Mouse (Mus musculus) limb, embryonic 11.5 days (tissue): ENCODE results near the gene Tor1b. TPM values are rescaled to one million over a fixed set of nuclear protein-coding genes. Genes with fewer than 3 reads are reported as not detected.

Experiments used
- ATAC-seq: fragments of 200-750 bp; cut with Nextera tagmentation; 2 replicates; pipeline ENCODE4 v1.8.0; 2017; ENCODE audit warnings: low read depth; ENCODE audit not compliant: insufficient number of reproducible peaks, low FRiP score, low TSS enrichment
- DNase-seq: peaks from one replicate; pipeline ENCODE4 v3.0.0-alpha.2; 2015; ENCODE audit warnings: low spot score
- H3K27ac ChIP-seq: fragments of 300-500 bp; sonication (generic); replicated peaks from 2 replicates; pipeline ENCODE4 v1.5.1; 2014; ENCODE audit warnings: low read depth, mild to moderate bottlenecking, low read length
- H3K27me3 ChIP-seq: fragments of 300-500 bp; sonication (generic); 2 replicates; pipeline ENCODE4 v1.6.1; 2014; ENCODE audit warnings: mild to moderate bottlenecking, low read length, mixed read lengths; ENCODE audit not compliant: control insufficient read depth, insufficient read depth
- H3K36me3 ChIP-seq: fragments of 300-500 bp; sonication (generic); 2 replicates; pipeline ENCODE4 v1.6.1; 2014; ENCODE audit warnings: mild to moderate bottlenecking, low read length, moderate library complexity, mixed read lengths; ENCODE audit not compliant: control insufficient read depth, insufficient read depth
- H3K4me1 ChIP-seq: fragments of 300-500 bp; sonication (generic); 2 replicates; pipeline ENCODE4 v1.6.1; 2014; ENCODE audit warnings: low read length, mixed read lengths; ENCODE audit not compliant: control insufficient read depth, insufficient read depth
- H3K4me2 ChIP-seq: fragments of 300-500 bp; sonication (generic); 2 replicates; pipeline ENCODE4 v1.6.1; 2014; ENCODE audit warnings: low read depth, mild to moderate bottlenecking, moderate library complexity; ENCODE audit not compliant: severe bottlenecking
- H3K4me3 ChIP-seq: fragments of 300-500 bp; sonication (generic); 2 replicates; pipeline ENCODE4 v1.5.1; 2014; ENCODE audit warnings: low read depth, low read length
- H3K9ac ChIP-seq: fragments of 300-500 bp; sonication (generic); 2 replicates; pipeline ENCODE4 v1.6.1; 2014; ENCODE audit warnings: mild to moderate bottlenecking, low read length
- H3K9me3 ChIP-seq: fragments of 300-500 bp; sonication (generic); 2 replicates; pipeline ENCODE4 v1.6.1; 2016; ENCODE audit warnings: low read length; ENCODE audit not compliant: control insufficient read depth
- WGBS: fragments of 180-500 bp; shearing (Covaris S2); extraction: QIAGEN DNeasy Blood & Tissue Kit; methylation state at CpG from one replicate; pipeline ENCODE4 v1.1.7; 2014; 5-methylcytosine and 5-hydroxymethylcytosine counted together
- polyA plus RNA-seq: library from polyadenylated mRNA; unstranded; fragments of >200 nt; fragmentation: Nextera tagmentation; extraction: Ambion mirVana; gene quantifications from 2 replicates; pipeline ENCODE4 v1.2.1, GENCODE M21; 2014

The Tor1b gene
- polyA plus RNA-seq, 1 experiment from 2014 or later = 28.1 TPM

GRCm38 (mm10) chr2:30958726-30959125 is 6.0 kb downstream of the Tor1b start:
- ATAC-seq (no peak), DNase-seq (no peak)
- Histone ChIP-seq H3K27me3 (no peaks in the 10 kb centered on the region), H3K4me1 (peaks cover 5% of the 10 kb centered on the region), H3K27ac (no peak overlapping the region), H3K9ac (no peak overlapping the region), H3K36me3 (peaks cover 50% of the 10 kb centered on the region), H3K4me2 (no peak overlapping the region), H3K9me3 (no peaks in the 10 kb centered on the region), H3K4me3 (no peak overlapping the region)
- WGBS = 91% methylated on average over 14 of the region's 14 CpGs

GRCm38 (mm10) chr2:30959856-30960255 is 7.1 kb downstream of the Tor1b start:
- Histone ChIP-seq H3K27me3 (no peaks in the 10 kb centered on the region), H3K36me3 (peaks cover 52% of the 10 kb centered on the region), H3K4me1 (no peaks in the 10 kb centered on the region), H3K27ac (no peak overlapping the region), H3K4me2 (no peak overlapping the region), H3K9me3 (no peaks in the 10 kb centered on the region), H3K9ac (no peak overlapping the region), H3K4me3 (no peak overlapping the region)
- 55% methylated on average over 5 of the region's 5 CpGs for WGBS
- ATAC-seq = no peak
- no peak for DNase-seq

GRCm38 (mm10) chr2:30962570-30963254 is 10.0 kb downstream of the Tor1b start:
- Histone ChIP-seq H3K27ac (no peak overlapping the region), H3K36me3 (peaks cover 39% of the 10 kb centered on the region), H3K27me3 (no peaks in the 10 kb centered on the region), H3K4me2 (no peak overlapping the region), H3K9ac (no peak overlapping the region), H3K9me3 (no peaks in the 10 kb centered on the region), H3K4me1 (peaks cover 8% of the 10 kb centered on the region), H3K4me3 (no peak overlapping the region)
- no peak for DNase-seq
- ATAC-seq = no peak
- WGBS = 89% methylated on average over 11 of the region's 11 CpGs

- Histone ChIP-seq H3K36me3 (peaks cover 26% of the 10 kb centered on the region), H3K4me1 (peaks cover 8% of the 10 kb centered on the region), H3K9me3 (no peaks in the 10 kb centered on the region), H3K9ac (no peak overlapping the region), H3K27me3 (no peaks in the 10 kb centered on the region), H3K4me3 (no peak overlapping the region), H3K27ac (no peak overlapping the region), H3K4me2 (no peak overlapping the region)
- 96% methylated on average over 8 of the region's 8 CpGs for WGBS
- no peak for DNase-seq
- ATAC-seq = no peak
Observed at GRCm38 (mm10) chr2:30965627-30966026, 12.9 kb downstream of the Tor1b start.

GRCm38 (mm10) chr2:30966826-30967225 is 14.1 kb downstream of the Tor1b start:
- peak overlapping the region; percentile 98 for H3K4me3 ChIP-seq
- no peak for ATAC-seq
- peak overlapping the region; percentile 89 for H3K4me2 ChIP-seq
- no peaks in the 10 kb centered on the region for H3K27me3 ChIP-seq
- H3K27ac ChIP-seq = no peak overlapping the region
- peak overlapping the region; percentile 89 for H3K9ac ChIP-seq
- peaks cover 15% of the 10 kb centered on the region for H3K36me3 ChIP-seq
- no peaks in the 10 kb centered on the region for H3K9me3 ChIP-seq
- DNase-seq = no peak
- WGBS = 27% methylated on average over 16 of the region's 16 CpGs
- H3K4me1 ChIP-seq = peaks cover 8% of the 10 kb centered on the region

GRCm38 (mm10) chr2:30967352-30968327 is 14.9 kb downstream of the Tor1b start, which contains the start of gene Tor1a:
TSS of gene Tor1a (minus strand) at chr2:30967933.
- peak within 1 kb of the TSS; percentile 89 for H3K9ac ChIP-seq
- peak; percentile 92 for DNase-seq
- 2% methylated on average over 59 of the region's 59 CpGs for WGBS
- H3K9me3 ChIP-seq = no peaks in the 10 kb centered on the region
- peaks cover 8% of the 10 kb centered on the region for H3K4me1 ChIP-seq
- ATAC-seq = peak; percentile 88
- no peak within 1 kb of the TSS; the same call in 1 of the 2 replicates for H3K27ac ChIP-seq
- H3K36me3 ChIP-seq = peaks cover 15% of the 10 kb centered on the region
- H3K27me3 ChIP-seq = no peaks in the 10 kb centered on the region
- peak within 1 kb of the TSS; percentile 89 for H3K4me2 ChIP-seq
- H3K4me3 ChIP-seq = peak within 1 kb of the TSS; percentile 98

GRCm38 (mm10) chr2:30981790-30982513 is 29.2 kb downstream of the Tor1b start, which contains the start of the genes BC005624 and Usp20:
TSS of gene BC005624 (minus strand) at chr2:30982201.
TSS of gene Usp20 (plus strand) at chr2:30982279.
- peak; percentile 100 for DNase-seq
- Histone ChIP-seq H3K36me3 (no peaks in the 10 kb centered on the region; the same call in 1 of the 2 replicates), H3K4me1 (peaks cover 4% of the 10 kb centered on the region), H3K9me3 (no peaks in the 10 kb centered on the region), H3K4me3 (peak within 1 kb of the TSS; percentile 85), H3K4me2 (peak within 1 kb of the TSS; percentile 70), H3K27ac (peak within 1 kb of the TSS; percentile 26; the same call in 1 of the 2 replicates), H3K27me3 (no peaks in the 10 kb centered on the region), H3K9ac (peak within 1 kb of the TSS; percentile 62)
- WGBS = under 1% methylated on average over 66 of the region's 66 CpGs
- peak; percentile 98 for ATAC-seq

- no peaks in the 10 kb centered on the region for H3K27me3 ChIP-seq
- no peak for DNase-seq
- H3K9ac ChIP-seq = no peak overlapping the region
- no peak for ATAC-seq
- peaks cover 4% of the 10 kb centered on the region for H3K4me1 ChIP-seq
- peak overlapping the region; percentile 70; the same call in 1 of the 2 replicates for H3K4me2 ChIP-seq
- no peaks in the 10 kb centered on the region; the same call in 1 of the 2 replicates for H3K36me3 ChIP-seq
- peak overlapping the region; percentile 85; the same call in 1 of the 2 replicates for H3K4me3 ChIP-seq
- WGBS = 47% methylated on average over 7 of the region's 7 CpGs
- no peaks in the 10 kb centered on the region for H3K9me3 ChIP-seq
- no peak overlapping the region for H3K27ac ChIP-seq
Observed at GRCm38 (mm10) chr2:30983024-30983423, 30.3 kb downstream of the Tor1b start.
